Mouse (Mus musculus) MEL-GATA-1-ER (cell line): ENCODE measurements at regions not wholly inside any gene's neighbourhood (a gene's known extent, or its start where the extent isn't known, plus 50 kb on each side); places are given as distances from the start of the nearest gene placed in this dataset.

Experiments
- DNase-seq: peaks from one replicate; pipeline ENCODE4 v3.0.0-alpha.2; 2012; ENCODE audit warnings: low read depth; ENCODE audit errors: extremely low read depth

- no peak for DNase-seq
These were observed 940.6 kb downstream of the Kcna4 start for GRCm38 (mm10) chr2:108231054-108231453.

- DNase-seq, result no peak
These were observed 941.5 kb downstream of the Kcna4 start for GRCm38 (mm10) chr2:108231924-108232323.

GRCm38 (mm10) chr2:108236286-108236988 lies 946.0 kb downstream of the Kcna4 start:
- peak; percentile 36 for DNase-seq
